Mouse (Mus musculus) brain, embryonic 14.5 days (tissue): Measurements from ENCODE around the gene Rpn1.

Experiments used
- CTCF ChIP-seq: fragments of 200-500 bp; IDR thresholded peaks from 2 replicates; pipeline ENCODE4 v1.5.1; 2012; ENCODE audit warnings: inconsistent platforms, mild to moderate bottlenecking, moderate library complexity, borderline replicate concordance; ENCODE audit not compliant: insufficient read depth, insufficient read length; ENCODE audit errors: extremely low read depth
- POLR2A ChIP-seq: fragments of 200-500 bp; IDR thresholded peaks from 2 replicates; pipeline ENCODE4 v1.6.1; 2012; ENCODE audit warnings: mild to moderate bottlenecking, inconsistent platforms, borderline replicate concordance; ENCODE audit not compliant: poor library complexity, insufficient read depth, insufficient read length, severe bottlenecking; ENCODE audit errors: extremely low read depth

GRCm38 (mm10) chr6:88039426-88039825 lies 44.9 kb upstream of the Rpn1 start:
- TF ChIP-seq POLR2A = no peak
- TF ChIP-seq CTCF = no peak
